Mouse (Mus musculus) cerebellum, adult 2 months (tissue): ENCODE measurements around the gene Nudt15. TPM values are rescaled to one million over a fixed set of nuclear protein-coding genes. Genes with fewer than 3 reads are reported as not detected.

Experiments used
- DNase-seq, 2 experiments: peaks; one replicate each; pipeline ENCODE4 v3.0.0; 2021
- H3K27ac ChIP-seq: fragments of 200-500 bp; 2 replicates; pipeline ENCODE4 v1.5.1; 2012; ENCODE audit warnings: low read length, control low read depth, inconsistent platforms; ENCODE audit not compliant: insufficient read depth
- H3K27me3 ChIP-seq: fragments of 200-500 bp; 2 replicates; pipeline ENCODE4 v1.6.1; 2012; ENCODE audit warnings: inconsistent platforms, mild to moderate bottlenecking, low read length, moderate library complexity; ENCODE audit not compliant: control insufficient read depth, insufficient read depth
- H3K4me1 ChIP-seq: fragments of 200-500 bp; 2 replicates; pipeline ENCODE4 v1.6.1; 2011; ENCODE audit warnings: low read length; ENCODE audit not compliant: control insufficient read depth, insufficient read depth
- H3K4me3 ChIP-seq: fragments of 200-500 bp; replicated peaks from 2 replicates; pipeline ENCODE3; 2011; ENCODE audit warnings: mild to moderate bottlenecking, low read depth, low read length, control low read depth; ENCODE audit not compliant: insufficient read depth
- CTCF ChIP-seq: fragments of 200-500 bp; IDR thresholded peaks from 2 replicates; pipeline ENCODE4 v1.5.1; 2011; ENCODE audit warnings: low read depth, mild to moderate bottlenecking, control low read depth, low read length, moderate library complexity, borderline replicate concordance; ENCODE audit not compliant: insufficient read depth
- POLR2A ChIP-seq: fragments of 200-500 bp; IDR thresholded peaks from 2 replicates; pipeline ENCODE4 v1.6.1; 2011; ENCODE audit warnings: low read length, control low read depth, borderline replicate concordance; ENCODE audit not compliant: insufficient read depth
- WGBS: fragments of 180-500 bp; shearing (Covaris S2); methylation state at CpG from one replicate; pipeline ENCODE4 v1.1.7; 2018; 5-methylcytosine and 5-hydroxymethylcytosine counted together
- polyA plus RNA-seq: library from polyadenylated mRNA; depleted of rRNA; stranded (reverse); fragments of >200 nt; gene quantifications from 2 replicates; pipeline ENCODE4 v1.2.3, GENCODE M21; 2012

The Nudt15 gene
- polyA plus RNA-seq, 1 experiment, result 5.0 TPM

DNA sequence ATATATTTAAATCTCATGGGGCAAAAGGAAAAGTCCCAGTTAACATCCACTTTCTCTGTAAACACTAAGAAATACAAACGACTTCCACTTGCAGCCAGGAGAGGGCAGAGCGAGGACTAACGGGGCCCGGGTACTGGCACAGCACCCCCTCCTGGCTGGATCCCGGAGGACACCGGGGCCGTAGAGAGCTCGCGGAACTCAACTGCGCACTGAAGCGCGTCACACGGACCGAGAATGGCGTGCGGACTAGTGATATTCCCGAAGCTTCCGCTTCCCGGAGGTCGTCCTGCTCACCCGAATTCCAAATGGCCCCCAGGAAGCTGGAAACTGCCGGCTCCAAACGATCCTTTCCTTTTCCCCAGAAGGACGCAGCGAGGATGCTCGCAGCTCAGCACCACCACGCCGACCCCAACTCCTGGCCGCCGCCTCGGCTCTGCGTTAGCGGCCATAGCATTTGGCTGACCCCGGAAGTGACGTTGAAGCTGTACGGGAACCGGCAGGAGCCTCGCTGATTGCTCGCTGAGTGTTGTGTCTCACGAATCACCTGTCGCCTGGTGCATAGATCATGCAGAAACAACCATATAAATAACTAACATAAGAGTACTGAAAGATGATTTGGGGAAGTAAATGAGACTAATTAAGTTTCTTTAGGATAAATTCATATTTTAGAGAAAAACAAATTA is 23.1 kb downstream of the Nudt15 start, which contains the start of gene Sucla2:
Gene Sucla2 (plus strand): TSS at position 554 of the 683 bp plus-strand sequence.
- H3K27me3 ChIP-seq, result no peaks in the 10 kb centered on the region
- under 1% methylated on average over 41 of the region's 41 CpGs for WGBS
- peak within 1 kb of the TSS; percentile 94 for H3K27ac ChIP-seq
- peak; percentile 95 to 99 for DNase-seq
- H3K4me3 ChIP-seq, result peak within 1 kb of the TSS; percentile 52
- TF ChIP-seq POLR2A (peak; percentile 35; the same call in 1 of the 2 replicates), CTCF (peak; percentile 99)
- H3K4me1 ChIP-seq, result no peaks in the 10 kb centered on the region

- Histone ChIP-seq H3K27ac (no peak overlapping the region), H3K4me3 (no peak overlapping the region), H3K4me1 (no peaks in the 10 kb centered on the region), H3K27me3 (no peaks in the 10 kb centered on the region)
- no peak for DNase-seq
- 69% methylated on average over 3 of the region's 3 CpGs for WGBS
- TF ChIP-seq CTCF (no peak), POLR2A (no peak)
These were observed 23.9 kb downstream of the Nudt15 start for GRCm38 (mm10) chr14:73524136-73524535.

- under 1% methylated on average over 41 of the region's 41 CpGs for WGBS
- Histone ChIP-seq H3K4me3 (peak within 1 kb of the TSS; percentile 85), H3K4me1 (no peaks in the 10 kb centered on the region; the same call in 1 of the 2 replicates), H3K27me3 (no peaks in the 10 kb centered on the region), H3K27ac (no peak within 1 kb of the TSS)
- peak; percentile 94 to 98 for DNase-seq
- peak; percentile 100 for TF ChIP-seq CTCF
- peak; percentile 84 for TF ChIP-seq POLR2A
These were observed 38.1 kb downstream of the Nudt15 start, which contains the start of gene Med4 for GRCm38 (mm10) chr14:73509765-73510423. Gene Med4 (plus strand): TSS chr14:73510025.

DNA sequence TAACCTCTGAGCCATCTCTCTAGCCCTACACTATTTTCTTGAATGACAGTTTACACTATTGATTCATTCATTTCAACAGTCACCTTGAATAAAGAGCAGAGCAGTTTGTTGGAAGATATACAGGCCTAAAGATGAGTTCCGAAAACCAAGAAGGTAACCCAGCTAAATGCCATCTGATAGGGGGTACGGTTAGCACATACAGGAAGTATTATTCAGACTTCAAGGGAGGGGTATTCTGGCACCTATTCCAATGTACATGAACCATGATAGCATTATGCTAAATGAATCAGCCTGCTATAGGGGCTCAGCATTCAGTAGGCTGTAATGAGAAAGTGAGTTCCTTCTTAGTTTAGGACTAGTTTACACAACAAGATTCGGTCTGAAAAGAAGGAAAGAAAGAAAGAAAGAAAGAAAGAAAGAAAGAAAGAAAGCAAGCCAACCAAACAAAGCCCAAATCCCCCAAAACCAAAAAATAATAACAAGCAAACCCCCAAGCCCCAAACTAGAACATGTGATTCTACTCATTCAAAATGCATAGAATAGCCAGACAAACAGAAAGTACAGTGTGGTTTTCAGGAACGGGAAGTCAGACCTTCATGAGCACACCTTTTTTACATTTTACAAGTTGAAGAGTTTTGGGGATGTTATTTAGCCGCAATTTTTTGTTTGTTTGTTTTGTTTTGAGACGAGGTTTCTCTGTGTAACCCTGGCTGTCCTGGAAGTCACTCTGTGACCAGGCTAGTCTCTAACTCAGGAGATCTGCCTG is 39.2 kb downstream of the Nudt15 start:
- WGBS, result 97% methylated on average over 6 of the region's 6 CpGs
- no peak for DNase-seq
- no peak overlapping the region for H3K4me3 ChIP-seq
- H3K4me1 ChIP-seq, result no peaks in the 10 kb centered on the region; the same call in 1 of the 2 replicates
- H3K27ac ChIP-seq, result no peak overlapping the region
- TF ChIP-seq POLR2A (no peak), CTCF (no peak)
- no peaks in the 10 kb centered on the region for H3K27me3 ChIP-seq

- no peaks in the 10 kb centered on the region; the same call in none of the 2 replicates for H3K4me1 ChIP-seq
- no peak overlapping the region for H3K4me3 ChIP-seq
- no peak for DNase-seq
- 70% methylated on average over 11 of the region's 11 CpGs for WGBS
- TF ChIP-seq CTCF, result no peak
- no peak for TF ChIP-seq POLR2A
- H3K27me3 ChIP-seq, result no peaks in the 10 kb centered on the region
- no peak overlapping the region for H3K27ac ChIP-seq
These were observed 40.2 kb downstream of the Nudt15 start for GRCm38 (mm10) chr14:73507702-73508376.

GRCm38 (mm10) chr14:73507200-73507599 is 40.8 kb downstream of the Nudt15 start:
- 89% methylated on average over 15 of the region's 15 CpGs for WGBS
- no peaks in the 10 kb centered on the region; the same call in none of the 2 replicates for H3K4me1 ChIP-seq
- no peak for DNase-seq
- no peak overlapping the region for H3K27ac ChIP-seq
- no peak overlapping the region for H3K4me3 ChIP-seq
- H3K27me3 ChIP-seq, result no peaks in the 10 kb centered on the region
- TF ChIP-seq CTCF (no peak), POLR2A (no peak)

DNA sequence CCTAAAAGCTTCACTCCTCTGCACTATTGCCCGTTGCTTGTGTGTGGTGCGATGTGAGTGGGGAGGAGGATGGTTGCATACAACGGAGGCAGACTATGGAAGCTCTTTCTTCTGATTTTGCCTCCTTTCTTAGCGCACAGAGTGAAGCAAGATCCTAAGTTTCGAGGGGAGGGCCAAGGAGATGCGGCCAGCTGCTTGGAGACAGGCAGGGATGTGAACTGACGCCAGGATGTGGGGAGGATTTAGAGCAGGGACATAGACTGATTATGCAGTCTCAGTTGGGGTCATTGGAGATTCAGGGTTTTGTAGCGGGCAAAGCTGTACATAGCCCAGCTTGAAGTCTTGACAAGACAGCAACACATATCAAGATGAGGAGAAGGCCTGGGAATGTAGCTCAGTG is 41.8 kb downstream of the Nudt15 start:
- WGBS, result 44% methylated on average over 8 of the region's 8 CpGs
- H3K27ac ChIP-seq, result no peak overlapping the region

More for the DNA sequence above, 41.8 kb downstream of the Nudt15 start:
- DNase-seq, result no peak
- Histone ChIP-seq H3K4me1 (peaks cover 3% of the 10 kb centered on the region; the same call in 1 of the 2 replicates), H3K27me3 (no peaks in the 10 kb centered on the region), H3K4me3 (no peak overlapping the region)
- no peak for TF ChIP-seq CTCF
- no peak for TF ChIP-seq POLR2A
